ENCODE assay signal across 19 mouse cellular contexts in genomic region chr9:96611693-96612293, GRCm38 (mm10). TPM values are rescaled to one million over a fixed set of nuclear protein-coding genes. Genes with fewer than 3 reads are reported as not detected.
A peak's percentile ranks its signal among the peaks of the same experiment; 100 is the strongest.
DNase-seq lines count a peak whose midpoint lies in the region; ATAC-seq and TF ChIP-seq lines count a peak whose summit lies in the region.
"Had no signal": no experiment of that assay in that cellular context is flagged by ENCODE, and none has a peak within 500 bp of the region (broad histone marks: within the 10 kb centered on the region; RNA-seq: fewer than 3 reads in every experiment).

No protein-coding gene starts in this region.

- peaks cover 14 to 20% of the 10 kb centered on the region in 2 experiments for H3K36me3 ChIP-seq in MEL (ENCODE audit: control insufficient read depth in 1 of 2, insufficient read depth in 2 of 2, low read length in 2 of 2)
- peaks cover 2% of the 10 kb centered on the region for H3K36me3 ChIP-seq in liver, embryonic 16.5 days (ENCODE audit: control insufficient read depth, insufficient read depth)
- peaks cover 24% of the 10 kb centered on the region for H3K36me3 ChIP-seq in hindbrain, embryonic 13.5 days

- no peak for TF ChIP-seq POLR2A in MEL (IDR thresholded peaks at IDR 0.05; ENCODE audit: control insufficient read depth in 1 of 2, insufficient read depth in 1 of 2, low read depth in 1 of 2, low read length in 2 of 2, poor library complexity in 1 of 2)

- TF ChIP-seq RAD21 in MEL (IDR thresholded peaks at IDR 0.05; ENCODE audit: low read depth, low read length) = no peak

- peak overlapping the region; percentile 26; the same call in 1 of the 2 replicates for H3K9ac ChIP-seq in MEL (ENCODE audit: control insufficient read depth, low read depth, low read length, poor library complexity, severe bottlenecking)
- H3K9ac ChIP-seq in liver, embryonic 16.5 days (ENCODE audit: low read depth, low read length) = no peak overlapping the region
- no peak overlapping the region for H3K9ac ChIP-seq in hindbrain, embryonic 13.5 days
- H3K9ac ChIP-seq: embryonic facial prominence, embryonic 12.5 days had no signal

- ATAC-seq in common myeloid progenitor, adult 5-6 weeks (replicated peaks; ENCODE audit: low read depth, poor library complexity, severe bottlenecking) = peak; percentile 57
- ATAC-seq in liver, embryonic 16.5 days (ENCODE audit: low read depth) = 0 out of 2 replicates have a peak, but pooled peaks have one; percentile 11
- ATAC-seq in hindbrain, embryonic 13.5 days (ENCODE audit: low FRiP score) = no peak
- ATAC-seq: hindbrain, postnatal 0 days had no signal

- DNase-seq in 416B (ENCODE audit: low read depth) = peak; percentile 70
- DNase-seq in MEL (ENCODE audit: low read depth, low spot score) = peak; percentile 75
- DNase-seq in gastrocnemius, postnatal 14 days = no peak
- no peak for DNase-seq in cerebellum, postnatal 36 days
- no peak for DNase-seq in adrenal gland, adult 18-20 months (ENCODE audit: low spot score in 2 of 2)
- DNase-seq: adrenal gland, postnatal 25 days; B cell, adult 2 months; gastrocnemius, postnatal 36 days; heart, postnatal 10 days; kidney, adult 9 months; lung, postnatal 14 days had no signal

- H3K4me1 ChIP-seq in MEL (ENCODE audit: control insufficient read depth in 1 of 2, insufficient read depth in 2 of 2, low read length in 2 of 2) = peaks cover 10 to 19% of the 10 kb centered on the region in 2 experiments
- H3K4me1 ChIP-seq in liver, embryonic 16.5 days (ENCODE audit: control insufficient read depth, low read depth, low read length) = peaks cover 2% of the 10 kb centered on the region; the same call in 1 of the 2 replicates
- 0 out of 2 replicates have a peak, but pooled peaks cover 4% of the 10 kb centered on the region for H3K4me1 ChIP-seq in hindbrain, embryonic 13.5 days (replicated peaks)
- H3K4me1 ChIP-seq: embryonic facial prominence, embryonic 12.5 days had no signal

- TF ChIP-seq CTCF in MEL (IDR thresholded peaks at IDR 0.05 in 2 of 3, conservative IDR thresholded peaks at IDR 0.05 in 1 of 3; ENCODE audit: control insufficient read depth in 1 of 3, insufficient read depth in 1 of 3, low read depth in 2 of 3, low read length in 3 of 3, poor library complexity in 1 of 3, severe bottlenecking in 1 of 3) = no peak

- intact Hi-C loops in gastrocnemius, postnatal 14 days (cut with DNase I; ENCODE audit: low total_unique reads) = no loop called here

- peak overlapping the region; percentile 79 for H3K27ac ChIP-seq in MEL (ENCODE audit: control insufficient read depth, low read depth, low read length)
- H3K27ac ChIP-seq in liver, embryonic 16.5 days (ENCODE audit: low read length) = no peak overlapping the region
- no peak overlapping the region for H3K27ac ChIP-seq in hindbrain, embryonic 13.5 days
- H3K27ac ChIP-seq: embryonic facial prominence, embryonic 12.5 days; heart, embryonic 10.5 days; hindbrain, postnatal 0 days; stomach, postnatal 0 days had no signal

- no peak for TF ChIP-seq EP300 in MEL (IDR thresholded peaks at IDR 0.05; ENCODE audit: low read depth in 1 of 2, low read length in 2 of 2)

- H3K9me3 ChIP-seq in MEL (replicated peaks; ENCODE audit: insufficient read depth, low read length) = no peaks in the 10 kb centered on the region
- no peaks in the 10 kb centered on the region; the same call in 1 of the 2 replicates for H3K9me3 ChIP-seq in liver, embryonic 16.5 days (replicated peaks; ENCODE audit: control insufficient read depth, low read length)
- peaks cover 10% of the 10 kb centered on the region for H3K9me3 ChIP-seq in hindbrain, embryonic 13.5 days
- H3K9me3 ChIP-seq: heart, embryonic 10.5 days had no signal

- H3K4me2 ChIP-seq in liver, embryonic 16.5 days (ENCODE audit: low read depth, low read length) = peak overlapping the region; percentile 17
- no peak overlapping the region for H3K4me2 ChIP-seq in hindbrain, embryonic 13.5 days
- H3K4me2 ChIP-seq: embryonic facial prominence, embryonic 12.5 days; midbrain, embryonic 11.5 days had no signal

- 21% methylated on average over 8 of the region's 8 CpGs for WGBS in liver, embryonic 16.5 days (ENCODE audit: insufficient replicate concordance)
- WGBS in hindbrain, embryonic 13.5 days = 69% methylated on average over 8 of the region's 8 CpGs

- peaks cover 5% of the 10 kb centered on the region; the same call in 1 of the 2 replicates for H3K79me2 ChIP-seq in MEL (ENCODE audit: control insufficient read depth, insufficient read depth, low read length, poor library complexity)

- no peaks in the 10 kb centered on the region for H3K27me3 ChIP-seq in MEL (ENCODE audit: control insufficient read depth in 1 of 2, insufficient read depth in 2 of 2, low read length in 2 of 2)
- H3K27me3 ChIP-seq in liver, embryonic 16.5 days (ENCODE audit: control insufficient read depth, insufficient read depth, low read depth, low read length) = no peaks in the 10 kb centered on the region
- H3K27me3 ChIP-seq in hindbrain, embryonic 13.5 days = no peaks in the 10 kb centered on the region
- H3K27me3 ChIP-seq: embryonic facial prominence, embryonic 12.5 days had no signal

- peak overlapping the region; percentile 35 to 44 for H3K4me3 ChIP-seq in MEL (ENCODE audit: control insufficient read depth in 1 of 2, insufficient read depth in 1 of 2, low read depth in 2 of 2, low read length in 2 of 2)
- no peak overlapping the region for H3K4me3 ChIP-seq in liver, embryonic 16.5 days (ENCODE audit: low read depth, low read length)
- H3K4me3 ChIP-seq in hindbrain, embryonic 13.5 days = no peak overlapping the region
- H3K4me3 ChIP-seq: embryonic facial prominence, embryonic 12.5 days; heart, embryonic 10.5 days had no signal

TF ChIP-seq in MEL, 35 proteins besides CTCF, POLR2A, EP300 and RAD21:
- TF ChIP-seq MAFK (IDR thresholded peaks at IDR 0.05; ENCODE audit: borderline replicate concordance, low read depth, low read length) = peak; percentile 84
- peak; percentile 5; the same call in 1 of the 2 replicates for TF ChIP-seq SIN3A (IDR thresholded peaks at IDR 0.05; ENCODE audit: low read length)
- no peak for TF ChIP-seq TAL1 (IDR thresholded peaks at IDR 0.05; ENCODE audit: low read length)

RNA-seq across cellular contexts. Expression of gene Rasa2, which starts 19.6 kb away (rescaled TPM):
- total RNA-seq in MEL (2012; rRNA removed) = 9.5 and 11.3 TPM in 2 replicates
- polyA plus RNA-seq in MEL (2012; ENCODE audit: insufficient read depth in 1 of 2, insufficient read length in 2 of 2, low read depth in 1 of 2, low replicate concordance in 2 of 2, missing spikeins in 1 of 2) = 10 to 100 TPM in 1 of 2 experiments, not detected in 1; 11.3 TPM
- 5.5 and 11.3 TPM in 2 replicates for total RNA-seq in common myeloid progenitor, adult 5-6 weeks (2017)
- polyA plus RNA-seq in liver, embryonic 16.5 days (2015; fragmentation: Nextera tagmentation; extraction: Ambion mirVana) = 2.2 and 2.6 TPM in 2 replicates
- polyA plus RNA-seq in hindbrain, embryonic 13.5 days (2015; fragmentation: Nextera tagmentation; extraction: Ambion mirVana) = 18.3 and 19.5 TPM in 2 replicates
- 1 to 10 TPM; 3.0 to 4.1 TPM for total RNA-seq in gastrocnemius, postnatal 14 days (2021)
- 10 to 100 TPM; 12.1 to 15.4 TPM for total RNA-seq in adrenal gland, adult 18-20 months (2021)

Comparison
In these comparisons a context has a peak if more than half of its experiments do, and no peak if none do; other contexts are left out.
1. DNase-seq: peak in 416B (single experiment) and MEL (single experiment); none in gastrocnemius, postnatal 14 days (single experiment), cerebellum, postnatal 36 days (0 of 2) and adrenal gland, adult 18-20 months (0 of 2).
2. H3K4me3 ChIP-seq: peak in MEL (2 of 2); none in liver, embryonic 16.5 days (single experiment) and hindbrain, embryonic 13.5 days (single experiment).